ENCODE assay signal across 19 mouse cellular contexts in genomic region chr6:53812242-53812641, GRCm38 (mm10). TPM values are rescaled to one million over a fixed set of nuclear protein-coding genes. Genes with fewer than 3 reads are reported as not detected.
DNase-seq lines count a peak whose midpoint lies in the region; TF ChIP-seq lines count a peak whose summit lies in the region.
"Had no signal": no experiment of that assay in that cellular context is flagged by ENCODE, and none has a peak within 500 bp of the region (broad histone marks: within the 10 kb centered on the region; RNA-seq: fewer than 3 reads in every experiment).

No protein-coding gene starts in this region.

- no peaks in the 10 kb centered on the region for H3K36me3 ChIP-seq in heart, adult 2 months (ENCODE audit: control insufficient read depth, insufficient read depth, low read length)
- no peaks in the 10 kb centered on the region for H3K36me3 ChIP-seq in liver, adult 2 months (ENCODE audit: control insufficient read depth, insufficient read depth, low read length)
- H3K36me3 ChIP-seq in CH12.LX (replicated peaks in 1 of 2; ENCODE audit: control insufficient read depth in 1 of 2, insufficient read depth in 1 of 2, low read length in 1 of 2), result no peaks in the 10 kb centered on the region
- H3K36me3 ChIP-seq: heart, embryonic 13.5 days; hindbrain, embryonic 10.5 days; neural tube, embryonic 15.5 days had no signal

- TF ChIP-seq EP300 in heart, adult 2 months (IDR thresholded peaks at IDR 0.05; ENCODE audit: insufficient read depth, low read depth, low read length), result no peak
- no peak for TF ChIP-seq EP300 in CH12.LX (IDR thresholded peaks at IDR 0.05; ENCODE audit: low read length)

- H3K4me2 ChIP-seq in CH12.LX (ENCODE audit: insufficient read depth, low read depth, poor library complexity, severe bottlenecking), result no peak overlapping the region
- H3K4me2 ChIP-seq: heart, embryonic 13.5 days; limb, embryonic 12.5 days; neural tube, embryonic 15.5 days had no signal

- intact Hi-C loops in heart, adult 2 months (cut with DNase I), result no loop called here

- no peaks in the 10 kb centered on the region for H3K9me3 ChIP-seq in CH12.LX (replicated peaks; ENCODE audit: low read length)
- H3K9me3 ChIP-seq: heart, embryonic 13.5 days; hindbrain, embryonic 10.5 days; limb, embryonic 12.5 days; midbrain, embryonic 10.5 days; neural tube, embryonic 15.5 days had no signal

- no peak overlapping the region for H3K27ac ChIP-seq in heart, adult 2 months
- no peak overlapping the region for H3K27ac ChIP-seq in liver, adult 2 months (replicated peaks; ENCODE audit: insufficient read depth, low read depth, low read length)
- H3K27ac ChIP-seq in CH12.LX (ENCODE audit: insufficient read depth, low read depth), result no peak overlapping the region
- H3K27ac ChIP-seq: heart, embryonic 13.5 days; hindbrain, embryonic 10.5 days; limb, embryonic 12.5 days; midbrain, embryonic 10.5 days; neural tube, embryonic 15.5 days had no signal

- 0 out of 2 replicates have a peak, but pooled peaks cover 2% of the 10 kb centered on the region for H3K4me1 ChIP-seq in heart, adult 2 months (ENCODE audit: control insufficient read depth, insufficient read depth, low read length)
- no peaks in the 10 kb centered on the region for H3K4me1 ChIP-seq in liver, adult 2 months (ENCODE audit: control insufficient read depth, insufficient read depth, low read length)
- H3K4me1 ChIP-seq in CH12.LX (ENCODE audit: control insufficient read depth in 1 of 2, insufficient read depth in 2 of 2), result peaks cover 0 to 11% of the 10 kb centered on the region in 2 experiments; a peak in 2 of 4 replicates
- H3K4me1 ChIP-seq: neural tube, embryonic 15.5 days had no signal

- TF ChIP-seq RAD21 in CH12.LX (IDR thresholded peaks at IDR 0.05; ENCODE audit: low read depth, low read length), result no peak

- dilution Hi-C loops in CH12.LX (cut with MboI; ENCODE audit: extremely low pct_ligation_motif_present, extremely low pct_unique_long_range_greater_than_20kb, low sequenced_read_pairs), result no loop called here

- TF ChIP-seq POLR2A in heart, adult 2 months (IDR thresholded peaks at IDR 0.05; ENCODE audit: insufficient read depth, low read depth, low read length), result no peak
- no peak for TF ChIP-seq POLR2A in liver, adult 2 months (IDR thresholded peaks at IDR 0.05; ENCODE audit: extremely low read depth, insufficient read depth, low read length)
- no peak for TF ChIP-seq POLR2A in CH12.LX (IDR thresholded peaks at IDR 0.05; ENCODE audit: low read depth, low read length)
- no peak for TF ChIP-seq POLR2A in brain, embryonic 14.5 days (IDR thresholded peaks at IDR 0.05; ENCODE audit: borderline replicate concordance, extremely low read depth, insufficient read depth, insufficient read length, poor library complexity, severe bottlenecking)

- no peaks in the 10 kb centered on the region for H3K79me2 ChIP-seq in heart, adult 2 months (replicated peaks; ENCODE audit: control insufficient read depth, insufficient read depth, low read length)
- H3K79me2 ChIP-seq in liver, adult 2 months (ENCODE audit: control insufficient read depth, insufficient read depth, low read length), result no peaks in the 10 kb centered on the region
- no peaks in the 10 kb centered on the region for H3K79me2 ChIP-seq in CH12.LX (replicated peaks; ENCODE audit: control insufficient read depth, extremely low read depth, insufficient read depth, poor library complexity, severe bottlenecking)

- no peak overlapping the region for H3K9ac ChIP-seq in heart, adult 2 months (ENCODE audit: low read depth, low read length)
- no peak overlapping the region for H3K9ac ChIP-seq in liver, adult 2 months (ENCODE audit: low read depth, low read length)
- no peak overlapping the region for H3K9ac ChIP-seq in CH12.LX (ENCODE audit: insufficient read depth, low read depth)
- H3K9ac ChIP-seq: heart, embryonic 13.5 days; limb, embryonic 12.5 days; neural tube, embryonic 15.5 days had no signal

- peak; percentile 45 for TF ChIP-seq CTCF in heart, adult 2 months (IDR thresholded peaks at IDR 0.05)
- TF ChIP-seq CTCF in liver, adult 2 months (IDR thresholded peaks at IDR 0.05; ENCODE audit: low read depth, low read length), result peak; percentile 10; the same call in 1 of the 2 replicates
- peak in 1 of 2 experiments; percentile 45; a peak in 2 of 4 replicates for TF ChIP-seq CTCF in CH12.LX (conservative IDR thresholded peaks at IDR 0.05 in 1 of 2, IDR thresholded peaks at IDR 0.05 in 1 of 2; ENCODE audit: low read depth in 2 of 2, low read length in 2 of 2)
- TF ChIP-seq CTCF in brain, embryonic 14.5 days (IDR thresholded peaks at IDR 0.05; ENCODE audit: borderline replicate concordance, extremely low read depth, insufficient read depth, insufficient read length), result peak; percentile 33; the same call in 1 of the 2 replicates

- no peak overlapping the region for H3K4me3 ChIP-seq in heart, adult 2 months
- H3K4me3 ChIP-seq in liver, adult 2 months (ENCODE audit: insufficient read depth, low read depth, low read length), result no peak overlapping the region
- H3K4me3 ChIP-seq in CH12.LX (replicated peaks in 1 of 3; ENCODE audit: low read depth in 2 of 3, low read length in 2 of 3, poor library complexity in 1 of 3), result no peak overlapping the region
- H3K4me3 ChIP-seq: erythroblast, embryonic 14.5 days; heart, embryonic 13.5 days; hindbrain, embryonic 10.5 days; limb, embryonic 12.5 days; midbrain, embryonic 10.5 days; neural tube, embryonic 15.5 days had no signal

- in situ Hi-C loops in CH12.LX (cut with MboI; ENCODE audit: low pct_ligation_motif_present, low pct_unique_long_range_greater_than_20kb, low sequenced_read_pairs), result no loop called here

- no peak for DNase-seq in heart, adult 2 months
- DNase-seq in heart, adult 9 months (ENCODE audit: low spot score in 2 of 2), result no peak
- no peak for DNase-seq in liver, adult 2 months (ENCODE audit: extremely low read depth, low read depth, low spot score)
- DNase-seq in liver, result no peak
- DNase-seq in CH12.LX (ENCODE audit: extremely low read depth), result no peak
- DNase-seq in brain, embryonic 14.5 days (ENCODE audit: low read depth), result no peak
- DNase-seq in spleen, postnatal 36 days (ENCODE audit: low spot score in 2 of 2), result no peak
- DNase-seq: adrenal gland, postnatal 14 days; cerebellum, postnatal 10 days; gastrocnemius, postnatal 14 days; kidney, adult 11 months; thymus, postnatal 4 days had no signal

- WGBS in heart, adult 2 months, result 57% methylated on average over 3 of the region's 3 CpGs
- WGBS in liver, adult 2 months, result 67% methylated on average over 3 of the region's 3 CpGs

- no peaks in the 10 kb centered on the region for H3K27me3 ChIP-seq in heart, adult 2 months (ENCODE audit: control insufficient read depth, insufficient read depth, low read length)
- no peaks in the 10 kb centered on the region; the same call in 1 of the 2 replicates for H3K27me3 ChIP-seq in liver, adult 2 months (ENCODE audit: control insufficient read depth, insufficient read depth, low read length)
- no peaks in the 10 kb centered on the region for H3K27me3 ChIP-seq in CH12.LX (replicated peaks)
- H3K27me3 ChIP-seq: limb, embryonic 12.5 days had no signal

TF ChIP-seq in CH12.LX, 34 proteins besides CTCF, POLR2A, EP300 and RAD21:
- 0 out of 2 replicates have a peak, but pooled peaks have one; percentile 11 for TF ChIP-seq MAX (IDR thresholded peaks at IDR 0.05; ENCODE audit: low read length)
- no peak for TF ChIP-seq ELF1 (IDR thresholded peaks at IDR 0.05; ENCODE audit: low read depth, low read length)
- no peak for TF ChIP-seq HCFC1 (IDR thresholded peaks at IDR 0.05; ENCODE audit: low read depth, low read length)

RNA-seq across cellular contexts. Expression of gene Tril, which starts 8.4 kb away (rescaled TPM):
- total RNA-seq in heart, adult 2 months (2021), result 1 to 10 TPM; 3.3 to 3.9 TPM
- 4.4 and 5.1 TPM in 2 replicates for polyA plus RNA-seq in heart, adult 2 months (2012; rRNA removed)
- 0.18 and 0.27 TPM in 2 replicates for total RNA-seq in liver, adult 2 months (2014; rRNA removed)
- polyA plus RNA-seq in liver, adult 2 months (2012; rRNA removed), result 0.17 and 0.29 TPM in 2 replicates
- not detected in 2 replicates for total RNA-seq in CH12.LX (2012; rRNA removed)
- total RNA-seq in CH12.LX (2014; rRNA removed), result not detected in 2 replicates
- polyA plus RNA-seq in CH12.LX (2012; ENCODE audit: insufficient read length, low read depth), result not detected in 2 replicates
- 8.0 and 15.5 TPM in 2 replicates for polyA plus RNA-seq in brain, embryonic 14.5 days (2012; rRNA removed)
- total RNA-seq: MEL had no signal
- polyA plus RNA-seq: erythroblast, embryonic 14.5 days had no signal
